Mouse (Mus musculus): ENCODE data around the gene Gpr107.

Gpr107 gene

DNA sequence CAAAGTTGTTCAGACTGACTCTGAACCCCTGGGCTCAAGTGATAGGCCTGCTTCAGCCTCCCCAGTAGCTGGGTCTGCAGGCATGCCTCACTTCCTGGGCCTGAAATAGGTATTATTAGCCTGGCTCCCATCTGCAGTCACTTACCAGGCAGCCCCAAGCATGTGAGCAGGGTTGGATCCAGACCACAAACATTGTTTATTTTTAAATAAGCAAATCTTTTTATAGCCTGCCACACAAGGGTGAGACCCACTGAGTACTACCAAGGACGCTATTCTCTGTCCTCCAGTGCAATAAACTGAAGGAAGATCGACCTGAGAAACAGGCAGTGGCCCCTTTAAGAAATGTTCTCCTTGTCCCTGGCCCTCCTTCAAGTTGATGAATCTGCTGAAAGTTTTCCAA is 27.4 kb upstream of the Gpr107 start:
- in situ Hi-C loops (cut with MboI; ENCODE audit: low pct_unique_long_range_greater_than_20kb in 1 of 2, low sequenced_read_pairs in 2 of 2, unreplicated experiment in 1 of 2): no loop called here

DNA sequence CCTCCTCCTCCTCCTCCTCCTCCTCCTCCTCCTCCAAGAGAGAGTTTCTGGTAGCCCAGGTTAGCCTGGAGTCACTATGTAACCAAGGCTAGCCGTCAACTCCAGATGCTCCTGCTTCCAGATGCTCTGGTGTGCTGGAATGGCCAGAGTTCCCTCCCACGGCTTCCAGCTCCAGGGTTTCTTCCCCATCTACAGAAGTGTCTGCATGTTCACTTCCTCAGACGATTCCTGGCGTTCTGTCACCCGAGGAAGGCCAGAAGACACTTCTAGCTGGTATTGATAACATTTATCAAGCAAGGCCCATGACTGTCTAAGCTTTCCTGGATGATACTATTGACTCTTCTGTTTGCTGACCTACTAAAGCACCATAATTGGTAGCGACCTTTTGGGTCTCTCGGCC is 27.0 kb upstream of the Gpr107 start:
- in situ Hi-C loops (cut with MboI; ENCODE audit: low pct_unique_long_range_greater_than_20kb in 1 of 2, low sequenced_read_pairs in 2 of 2, unreplicated experiment in 1 of 2): no loop called here

DNA sequence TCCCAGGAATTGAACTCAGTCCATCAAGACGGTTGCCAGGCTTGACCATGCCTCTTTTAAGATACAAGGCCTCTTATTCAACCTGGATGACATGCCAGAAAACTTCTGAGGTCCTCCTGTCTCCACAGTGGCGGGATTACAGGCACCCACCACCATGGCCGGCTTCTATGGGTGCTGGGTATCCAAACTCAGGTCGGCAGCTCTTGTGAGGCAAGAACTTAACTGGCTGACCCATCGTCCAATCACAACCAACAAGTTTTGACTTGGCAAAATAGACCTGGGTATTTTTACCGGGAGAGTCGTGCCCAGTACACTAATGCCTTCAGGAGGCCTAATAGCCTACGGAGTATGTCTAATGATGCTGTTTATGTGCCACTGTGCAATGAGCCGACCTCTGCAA is 26.1 kb upstream of the Gpr107 start:
- in situ Hi-C loops (cut with MboI; ENCODE audit: low pct_unique_long_range_greater_than_20kb in 1 of 2, low sequenced_read_pairs in 2 of 2, unreplicated experiment in 1 of 2): no loop called here

DNA sequence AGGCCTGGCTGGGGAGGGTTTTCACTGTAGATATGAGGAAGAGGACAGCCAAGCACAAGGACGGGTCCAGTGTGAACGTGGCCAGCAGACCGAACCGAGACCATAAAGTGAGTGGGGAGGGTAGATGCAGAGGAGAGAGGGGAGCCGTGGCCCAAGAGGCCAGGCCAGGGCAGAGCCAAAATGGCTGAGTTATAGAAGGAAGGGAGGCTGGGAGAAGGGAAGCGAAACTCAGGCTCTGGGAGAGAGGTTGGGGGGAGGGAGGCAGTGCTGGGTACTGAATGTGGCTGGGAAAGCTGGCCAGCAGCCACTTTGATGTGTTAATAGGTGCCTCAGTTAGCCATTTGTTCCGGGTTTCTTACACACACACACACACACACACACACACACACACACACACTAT is 24.9 kb upstream of the Gpr107 start:
- in situ Hi-C loops (cut with MboI; ENCODE audit: low pct_unique_long_range_greater_than_20kb in 1 of 2, low sequenced_read_pairs in 2 of 2, unreplicated experiment in 1 of 2): no loop called here

DNA sequence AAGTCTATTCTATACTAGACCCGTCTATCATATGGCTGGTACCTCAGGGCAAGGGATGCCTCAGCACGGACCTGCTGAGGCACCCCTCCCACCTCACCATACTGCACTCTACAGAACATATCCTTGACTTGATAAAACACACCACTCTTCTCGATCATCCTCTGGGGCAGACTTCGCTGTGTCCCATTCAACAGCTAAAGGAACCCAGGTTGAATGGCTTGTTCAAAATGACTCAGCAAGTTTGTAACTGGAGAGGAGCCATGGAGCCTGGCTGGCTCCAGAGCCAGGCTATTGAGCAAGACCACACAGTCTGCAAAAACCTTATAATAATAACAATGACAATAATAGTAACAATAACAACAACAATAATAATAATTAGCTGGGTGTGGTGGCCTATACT is 24.2 kb upstream of the Gpr107 start:
- in situ Hi-C loops (cut with MboI; ENCODE audit: low pct_unique_long_range_greater_than_20kb in 1 of 2, low sequenced_read_pairs in 2 of 2, unreplicated experiment in 1 of 2): no loop called here

DNA sequence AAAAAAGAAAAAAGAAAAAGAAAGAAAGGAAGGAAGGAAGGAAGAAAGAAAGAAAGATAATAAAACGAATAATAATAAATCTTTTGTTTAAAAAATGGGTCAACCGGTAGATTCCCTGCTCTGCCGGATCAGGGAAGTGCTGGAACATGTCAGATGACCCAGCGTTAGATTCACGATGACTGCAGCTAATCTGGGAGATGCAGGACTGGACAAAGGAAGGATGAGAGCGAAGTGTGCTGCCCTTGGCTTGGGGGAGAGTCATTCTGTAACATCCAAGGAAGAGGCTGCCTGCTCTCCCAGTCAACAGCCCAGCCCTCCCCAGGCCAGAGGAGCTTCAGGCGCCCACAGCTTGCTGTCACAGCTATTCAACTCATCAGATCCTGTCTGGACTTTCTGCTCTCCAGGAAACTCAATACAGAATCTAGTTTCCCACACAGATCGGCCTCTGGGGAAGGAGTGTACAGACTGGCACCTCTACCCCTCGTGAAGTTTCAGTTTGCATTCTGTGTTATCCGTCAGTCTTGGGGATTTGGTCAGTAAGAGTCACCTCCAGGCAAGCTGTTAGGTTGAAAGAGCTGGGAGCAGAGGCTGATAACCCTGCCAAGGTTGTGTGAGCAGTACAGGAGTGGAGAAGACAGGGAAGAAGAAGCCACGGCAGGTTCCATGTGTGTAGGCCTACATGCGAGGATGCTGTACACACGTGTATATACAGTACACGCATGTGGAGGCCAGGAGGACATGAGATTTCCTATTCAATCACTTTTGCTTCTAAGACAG is 22.2 kb upstream of the Gpr107 start:
- in situ Hi-C loops (cut with MboI; ENCODE audit: low pct_unique_long_range_greater_than_20kb in 1 of 2, low sequenced_read_pairs in 2 of 2, unreplicated experiment in 1 of 2): no loop called here

DNA sequence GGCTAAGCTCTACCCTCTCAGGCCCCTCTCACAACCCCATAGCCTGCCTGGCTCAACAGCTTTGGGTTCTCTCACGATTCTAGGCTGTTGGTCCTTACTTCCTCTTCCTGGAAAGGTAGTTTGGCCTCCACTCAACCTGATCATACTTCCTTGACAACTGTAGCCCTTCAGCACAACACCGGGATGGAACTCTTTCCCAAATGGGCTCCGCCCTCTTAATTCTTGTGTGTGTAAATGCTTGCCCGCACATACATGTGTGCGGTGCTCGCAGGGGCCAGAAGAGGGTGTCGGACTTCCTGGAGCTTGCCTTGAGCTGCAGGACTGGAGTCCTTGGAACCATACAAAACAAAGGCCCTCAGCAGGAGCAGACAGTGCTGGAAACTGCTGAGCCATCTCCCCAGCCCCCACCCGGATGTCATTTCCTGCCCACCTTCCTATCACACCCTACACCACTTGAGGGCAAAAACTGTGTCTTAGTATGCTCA is 21.3 kb upstream of the Gpr107 start:
- in situ Hi-C loops (cut with MboI; ENCODE audit: low pct_unique_long_range_greater_than_20kb in 1 of 2, low sequenced_read_pairs in 2 of 2, unreplicated experiment in 1 of 2): no loop called here

DNA sequence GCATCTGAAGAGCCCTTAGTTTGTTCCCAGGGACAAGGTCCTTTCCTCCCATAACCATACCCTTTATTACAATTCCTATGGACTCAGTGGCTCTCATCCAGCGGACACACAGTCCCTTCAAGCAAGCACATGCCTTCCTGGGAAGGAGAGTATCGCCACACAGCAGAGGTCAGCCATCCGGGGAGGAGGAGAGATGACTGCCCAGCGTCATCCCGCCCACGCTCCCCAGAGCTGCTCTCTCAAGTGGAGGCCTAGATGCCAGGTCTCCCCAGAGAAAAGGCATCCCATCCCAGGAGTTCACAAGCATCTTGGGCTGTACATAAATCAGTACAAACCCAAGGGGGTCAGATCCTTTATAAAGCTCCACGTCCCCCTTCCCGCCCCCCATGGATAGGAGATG is 19.4 kb upstream of the Gpr107 start:
- in situ Hi-C loops (cut with MboI; ENCODE audit: low pct_unique_long_range_greater_than_20kb in 1 of 2, low sequenced_read_pairs in 2 of 2, unreplicated experiment in 1 of 2): no loop called here

DNA sequence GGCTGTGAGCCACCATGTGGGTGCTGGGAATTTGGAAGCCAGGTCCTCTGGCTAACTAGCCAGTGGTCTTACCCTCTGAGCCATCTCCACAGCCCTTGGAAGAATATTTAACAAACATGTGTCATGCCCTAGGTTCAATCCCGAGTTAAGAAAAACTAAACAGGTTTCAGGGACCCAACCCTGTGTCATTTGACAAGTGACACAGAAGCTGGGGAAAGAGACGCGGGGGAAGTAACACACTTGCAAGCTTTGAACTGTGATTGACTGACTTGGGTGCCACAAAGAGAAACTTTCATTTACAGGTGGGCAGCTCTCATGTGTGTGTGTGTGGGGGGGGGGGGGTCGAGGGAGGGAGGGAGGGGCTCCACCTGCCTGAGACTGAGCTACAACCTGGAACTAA is 18.1 kb upstream of the Gpr107 start:
- in situ Hi-C loops (cut with MboI; ENCODE audit: low pct_unique_long_range_greater_than_20kb in 1 of 2, low sequenced_read_pairs in 2 of 2, unreplicated experiment in 1 of 2): no loop called here

DNA sequence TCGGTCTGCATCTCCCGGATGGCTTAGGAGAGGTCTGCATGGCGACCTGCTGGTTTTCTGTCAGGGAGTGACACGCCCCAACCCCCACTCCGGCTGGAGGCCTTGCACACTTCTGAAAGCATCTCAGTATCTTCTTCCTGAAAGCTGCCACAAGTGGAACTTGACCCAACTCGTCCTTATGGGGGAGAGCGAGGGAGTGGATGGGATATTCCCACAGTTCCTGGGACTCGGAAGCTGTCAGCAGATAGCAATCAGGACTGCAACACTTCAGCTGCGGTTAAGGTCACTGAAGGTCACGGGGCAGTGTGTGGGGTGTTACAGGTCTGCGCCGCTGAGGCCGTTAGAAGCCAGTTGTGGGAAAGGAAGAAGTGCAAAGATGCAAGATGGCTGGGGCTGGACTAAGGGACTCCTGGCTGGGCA is 16.6 kb upstream of the Gpr107 start:
- in situ Hi-C loops (cut with MboI; ENCODE audit: low pct_unique_long_range_greater_than_20kb in 1 of 2, low sequenced_read_pairs in 2 of 2, unreplicated experiment in 1 of 2): no loop called here

DNA sequence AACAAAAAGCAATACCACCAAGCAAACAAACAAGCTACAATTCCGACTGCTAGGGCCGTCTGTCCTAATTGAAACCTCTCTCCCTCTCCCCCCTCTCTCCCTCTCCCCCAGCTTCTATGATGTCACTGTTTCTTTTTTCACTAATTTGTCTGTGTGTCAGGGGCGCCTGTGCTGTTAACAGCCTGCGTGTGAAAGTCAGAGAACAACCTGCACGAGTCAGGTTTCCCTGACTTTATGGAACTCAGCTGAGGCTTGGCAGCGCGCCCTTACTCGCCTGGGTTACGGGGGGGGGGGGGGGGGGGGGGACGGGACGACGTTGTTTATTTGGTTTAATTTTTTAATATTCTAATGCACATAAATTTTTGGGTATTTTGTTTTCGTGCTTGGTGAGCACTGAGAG is 15.8 kb upstream of the Gpr107 start:
- in situ Hi-C loops (cut with MboI; ENCODE audit: low pct_unique_long_range_greater_than_20kb in 1 of 2, low sequenced_read_pairs in 2 of 2, unreplicated experiment in 1 of 2): no loop called here

DNA sequence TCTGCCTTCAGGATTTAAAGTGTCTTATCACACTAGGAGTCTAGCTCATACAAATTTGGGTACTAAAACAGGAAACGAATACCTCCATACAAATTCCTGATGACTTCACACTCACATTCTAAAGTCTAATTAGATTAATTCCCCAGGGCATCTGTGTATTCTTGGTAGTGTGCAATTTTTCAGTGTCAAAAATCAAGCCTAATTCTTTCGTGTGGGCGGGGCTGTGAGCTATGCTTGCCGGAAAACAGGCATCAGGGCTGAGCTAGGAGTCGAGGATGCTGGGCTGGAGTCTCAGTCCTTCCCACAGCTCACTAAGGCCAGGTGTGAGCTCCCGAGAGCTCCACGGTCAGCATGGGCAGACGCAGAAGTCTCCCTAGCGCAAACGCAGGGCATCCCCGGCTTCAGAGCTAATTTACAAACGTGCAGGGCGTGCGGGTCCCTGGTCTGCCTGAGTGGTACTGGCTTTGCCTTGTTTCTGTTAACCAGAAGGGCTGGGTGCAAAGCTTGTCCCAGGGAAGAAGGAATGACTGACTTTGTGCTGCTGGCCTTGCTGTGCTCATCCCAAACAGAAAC is 15.0 kb upstream of the Gpr107 start:
- in situ Hi-C loops (cut with MboI; ENCODE audit: low pct_unique_long_range_greater_than_20kb in 1 of 2, low sequenced_read_pairs in 2 of 2, unreplicated experiment in 1 of 2): no loop called here

DNA sequence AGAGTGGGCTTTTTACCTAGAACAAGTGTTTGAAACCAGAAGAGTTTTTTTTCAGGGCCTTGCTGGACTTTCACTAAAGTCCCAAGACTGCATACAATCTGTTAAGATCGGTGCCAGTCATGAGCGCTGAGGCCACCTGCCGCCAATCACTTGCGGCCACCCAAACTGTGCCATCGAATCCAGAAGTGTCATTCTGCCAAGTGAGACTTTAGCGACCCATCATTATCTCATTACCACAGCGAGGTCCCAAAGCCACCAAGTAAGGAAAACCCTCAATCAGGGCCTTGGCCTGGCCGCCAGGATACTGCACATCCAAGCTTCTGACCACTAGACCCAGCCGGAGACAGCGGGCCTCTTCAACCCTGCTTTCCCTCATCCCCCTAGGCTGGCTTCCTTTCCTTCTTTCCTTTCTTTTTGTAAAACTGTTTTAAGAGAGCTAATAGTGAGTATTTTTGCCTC is 12.9 kb upstream of the Gpr107 start:
- in situ Hi-C loops (cut with MboI; ENCODE audit: low pct_unique_long_range_greater_than_20kb in 1 of 2, low sequenced_read_pairs in 2 of 2, unreplicated experiment in 1 of 2): no loop called here

DNA sequence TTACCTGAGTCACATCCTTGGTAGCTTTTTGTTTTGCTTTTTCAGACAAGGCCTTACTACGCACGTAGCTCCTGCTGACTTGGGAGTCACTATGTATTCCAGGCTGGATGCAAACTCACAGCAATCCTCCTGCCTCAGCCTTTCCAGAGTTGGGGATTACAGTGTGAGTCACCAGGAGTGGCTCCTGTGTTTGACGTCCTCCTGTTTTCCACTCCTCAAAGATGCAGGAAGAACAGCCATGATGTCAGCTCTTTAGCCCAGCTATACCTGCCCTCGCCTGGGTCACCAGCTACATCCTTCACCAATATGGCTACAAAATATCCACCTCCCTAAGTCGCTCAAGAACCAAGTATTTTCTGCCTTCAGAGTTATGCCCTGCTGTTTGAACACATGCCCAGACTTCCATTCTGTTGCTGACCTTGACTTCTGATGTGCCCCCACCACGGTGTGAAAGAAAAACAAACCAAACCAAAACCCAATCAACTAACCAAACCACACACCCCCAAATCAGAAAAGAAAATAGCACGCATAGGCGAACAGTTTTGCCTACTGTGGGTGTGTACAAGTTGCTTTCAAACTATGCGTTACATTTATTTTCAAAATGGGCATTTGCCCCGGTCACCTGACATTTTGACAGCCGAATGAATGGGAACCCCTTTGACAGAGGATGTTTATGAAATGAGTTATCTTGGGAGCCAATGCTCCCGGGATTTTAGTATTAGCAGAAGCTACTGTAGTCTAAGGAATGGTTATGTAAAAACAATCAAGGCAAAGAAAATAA is 11.9 kb upstream of the Gpr107 start:
- in situ Hi-C loops (cut with MboI; ENCODE audit: low pct_unique_long_range_greater_than_20kb in 1 of 2, low sequenced_read_pairs in 2 of 2, unreplicated experiment in 1 of 2): no loop called here

DNA sequence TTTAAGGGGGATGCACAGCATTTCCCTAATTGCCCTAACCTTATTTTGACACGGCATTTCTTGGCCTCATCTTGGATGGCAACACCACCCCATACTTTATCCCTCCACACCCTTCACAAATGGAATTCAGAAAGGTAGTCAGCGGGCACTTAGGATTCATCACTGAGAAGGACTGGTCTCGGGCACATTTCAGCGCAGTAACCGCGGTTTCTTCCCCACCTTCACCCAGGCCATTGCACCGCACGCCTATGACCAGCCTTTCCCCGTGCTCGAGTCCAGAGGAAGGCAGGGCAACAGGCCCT is 11.4 kb upstream of the Gpr107 start:
- in situ Hi-C loops (cut with MboI; ENCODE audit: low pct_unique_long_range_greater_than_20kb in 1 of 2, low sequenced_read_pairs in 2 of 2, unreplicated experiment in 1 of 2): no loop called here

DNA sequence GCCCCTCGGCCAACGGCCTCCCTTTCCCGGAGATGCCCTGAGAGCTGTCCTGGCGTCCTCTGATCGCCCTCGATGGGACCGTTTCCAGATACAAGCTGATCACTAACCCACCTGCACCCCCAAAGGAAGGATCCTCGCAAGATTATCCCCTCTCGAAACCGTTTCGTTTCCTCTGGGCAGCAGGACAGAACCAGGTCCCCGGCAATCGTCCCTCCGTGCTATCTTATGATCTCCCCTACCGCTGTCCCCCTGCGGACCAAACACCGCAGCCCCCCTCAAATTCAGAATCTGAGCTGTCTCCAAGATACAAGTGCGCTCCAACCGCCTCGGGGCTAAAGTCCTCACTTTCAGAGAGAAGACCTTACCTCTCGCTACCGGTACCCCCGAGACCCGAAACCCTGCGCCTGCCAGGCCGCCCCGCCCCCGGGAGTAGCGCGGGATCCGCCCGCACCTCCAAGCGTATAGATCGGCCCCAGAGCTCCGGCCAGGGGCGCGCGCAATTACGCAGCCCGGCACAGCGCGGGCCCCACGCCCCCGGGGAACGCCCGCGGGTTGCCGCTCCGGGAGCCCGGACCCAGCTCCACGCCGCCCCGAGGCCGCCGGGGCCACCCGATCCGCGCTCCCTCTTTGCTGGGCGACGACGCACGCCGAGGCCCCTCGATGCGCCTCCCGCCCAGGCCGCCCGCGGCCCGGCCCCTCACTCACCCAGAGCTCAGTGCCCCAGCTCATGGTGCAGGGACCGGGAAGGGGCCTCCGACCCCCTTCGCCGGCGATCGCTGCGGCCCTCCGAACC is 10.8 kb upstream of the Gpr107 start:
- in situ Hi-C loops (cut with MboI; ENCODE audit: low pct_unique_long_range_greater_than_20kb in 1 of 2, low sequenced_read_pairs in 2 of 2, unreplicated experiment in 1 of 2): no loop called here

DNA sequence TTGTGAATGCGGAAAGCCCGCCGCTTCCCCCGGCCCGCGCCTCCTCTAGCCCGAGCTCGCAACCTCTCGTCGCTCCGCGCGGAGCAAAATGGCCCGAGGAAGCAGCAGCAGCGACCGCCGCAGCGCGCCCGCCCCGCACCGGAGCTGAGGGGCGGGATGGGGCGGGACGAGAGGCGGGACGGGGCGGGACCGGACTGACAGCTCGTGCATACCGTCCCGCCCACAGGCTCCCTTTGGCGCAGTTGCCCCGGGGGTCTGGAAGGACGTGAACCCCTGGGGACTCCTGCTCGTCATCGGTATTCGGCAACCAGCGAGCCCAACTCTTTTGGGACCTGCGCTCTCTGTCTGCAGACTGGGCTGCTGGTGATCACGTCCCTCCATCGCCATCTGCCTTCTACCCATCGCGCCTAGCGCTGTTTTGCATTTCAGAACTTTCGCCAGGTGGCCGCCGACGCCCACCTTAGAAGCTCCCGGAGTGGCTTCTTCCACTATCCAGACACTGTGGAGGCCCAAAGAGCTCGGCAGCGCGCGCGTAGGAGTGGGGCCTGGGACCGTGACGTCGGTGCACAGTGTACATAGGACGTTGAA is 10.2 kb upstream of the Gpr107 start, which contains the start of gene Fnbp1:
TSS of gene Fnbp1 (minus strand) at position 142 of the 588 bp plus-strand sequence.
- in situ Hi-C loops (cut with MboI; ENCODE audit: low pct_unique_long_range_greater_than_20kb in 1 of 2, low sequenced_read_pairs in 2 of 2, unreplicated experiment in 1 of 2): no loop called here

DNA sequence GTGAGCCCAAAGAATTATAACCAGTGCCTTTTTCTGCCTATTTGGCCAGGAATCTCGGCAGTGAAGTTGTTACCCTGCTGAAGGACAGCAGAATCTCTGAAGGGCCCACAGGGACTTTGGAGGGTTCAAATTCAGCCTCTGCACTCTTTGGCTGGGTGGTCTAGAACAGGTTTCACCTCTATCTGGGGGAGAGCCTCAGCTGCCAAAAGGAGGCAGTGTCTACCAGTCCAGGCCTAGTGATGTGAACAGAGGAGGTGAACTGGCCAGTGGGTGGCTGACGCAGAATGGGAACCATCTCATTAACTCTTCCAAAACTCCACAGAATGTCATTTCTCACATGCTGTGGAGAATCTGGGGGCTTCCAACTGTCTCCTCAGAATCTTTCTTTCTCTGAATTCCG is 9.6 kb upstream of the Gpr107 start:
- in situ Hi-C loops (cut with MboI; ENCODE audit: low pct_unique_long_range_greater_than_20kb in 1 of 2, low sequenced_read_pairs in 2 of 2, unreplicated experiment in 1 of 2): no loop called here

DNA sequence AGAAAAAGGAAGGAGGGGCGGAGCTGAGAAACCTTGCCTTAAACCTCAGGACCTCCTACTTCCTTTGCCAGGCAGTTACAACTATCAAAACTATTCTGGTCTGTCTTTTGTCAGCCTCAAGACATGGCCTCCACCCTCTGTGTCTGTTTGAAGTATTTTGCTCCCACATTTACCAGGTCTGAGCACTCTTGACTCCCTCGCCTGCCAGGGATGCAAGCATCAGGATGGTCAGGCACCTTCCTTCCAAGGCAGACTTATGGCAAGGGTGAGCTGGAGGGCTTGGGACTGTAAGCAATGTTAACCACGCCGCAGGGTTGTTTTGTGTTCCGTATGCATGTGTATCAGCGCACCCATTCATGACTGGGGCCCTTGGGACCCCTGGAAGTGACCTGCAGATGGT is 8.8 kb upstream of the Gpr107 start:
- in situ Hi-C loops (cut with MboI; ENCODE audit: low pct_unique_long_range_greater_than_20kb in 1 of 2, low sequenced_read_pairs in 2 of 2, unreplicated experiment in 1 of 2): no loop called here

Data from mouse embryonic stem cell (cell line).